Mouse (Mus musculus) neutrophil, adult 83 days (primary cell): ENCODE results near the gene Uchl4. TPM values are rescaled to one million over a fixed set of nuclear protein-coding genes. Genes with fewer than 3 reads are reported as not detected.

Experiments used
- total RNA-seq, 2 experiments: library from RNA; stranded (reverse); gene quantifications; one replicate each; pipeline ENCODE4 v1.2.4; 2023

Uchl4 gene
- 1 to 10 TPM in 1 of 2 experiments, under 1 TPM in 1; 0.66 to 1.2 TPM for total RNA-seq

GRCm38 (mm10) chr9:64234768-64235435 lies at the start of gene Uchl4:
TSS of gene Uchl4 (plus strand) at chr9:64235201.

GRCm38 (mm10) chr9:64253021-64253904 lies 18.3 kb downstream of the Uchl4 start, which contains the start of gene Map2k1:
TSS of gene Map2k1 (minus strand) at chr9:64253631.

GRCm38 (mm10) chr9:64281105-64281780 lies 46.2 kb downstream of the Uchl4 start, which contains the start of gene Tipin:
TSS of gene Tipin (plus strand) at chr9:64281581.

Other genes starting within 250 kb of the Uchl4 start
- 1 to 10 TPM in 1 of 2 experiments, under 1 TPM in 1; 0.93 to 1.1 TPM for gene Smad6, start 213.1 kb upstream of the Uchl4 start, total RNA-seq
- gene Lctl, start 118.1 kb upstream of the Uchl4 start, total RNA-seq = not detected
- gene Zwilch, start 62.1 kb upstream of the Uchl4 start, total RNA-seq = 10 to 100 TPM; 18.5 to 28.1 TPM
- 100 to 1,000 TPM; 698 to 762 TPM for gene Rpl4, start 61.8 kb upstream of the Uchl4 start, total RNA-seq
- gene Snapc5, start 55.9 kb upstream of the Uchl4 start, total RNA-seq = 10 to 100 TPM; 27.2 to 31.5 TPM
- 10 to 100 TPM; 81.2 to 87.0 TPM for gene Map2k1, start 18.4 kb downstream of the Uchl4 start, total RNA-seq
- gene Tipin, start 46.4 kb downstream of the Uchl4 start, total RNA-seq = 10 to 100 TPM; 35.4 to 56.6 TPM
- 10 to 100 TPM; 12.1 to 15.1 TPM for gene Dis3l, start 106.1 kb downstream of the Uchl4 start, total RNA-seq
- gene Megf11, start 150.4 kb downstream of the Uchl4 start, total RNA-seq = under 1 TPM in 1 of 2 experiments, not detected in 1; 0.07 TPM